Mouse (Mus musculus) limb, embryonic 12.5 days (tissue): ENCODE data around the gene Tnr. TPM values are rescaled to one million over a fixed set of nuclear protein-coding genes. Genes with fewer than 3 reads are reported as not detected.

Source experiments
- ATAC-seq: fragments of 200-750 bp; cut with Nextera tagmentation; 2 replicates; pipeline ENCODE4 v1.8.0; 2017; ENCODE audit warnings: low read depth, moderate TSS enrichment; ENCODE audit not compliant: insufficient number of reproducible peaks, insufficient read depth, low FRiP score, low TSS enrichment
- H3K27ac ChIP-seq: fragments of 300-500 bp; sonication (generic); 2 replicates; pipeline ENCODE4 v1.5.1; 2016; ENCODE audit warnings: mild to moderate bottlenecking, moderate library complexity
- H3K27me3 ChIP-seq: fragments of 300-500 bp; sonication (generic); 2 replicates; pipeline ENCODE4 v1.6.1; 2016; ENCODE audit warnings: mild to moderate bottlenecking, moderate library complexity
- H3K36me3 ChIP-seq: fragments of 300-500 bp; sonication (generic); 2 replicates; pipeline ENCODE4 v1.6.1; 2016; ENCODE audit warnings: mild to moderate bottlenecking, moderate library complexity
- H3K4me1 ChIP-seq: fragments of 300-500 bp; sonication (generic); replicated peaks from 2 replicates; pipeline ENCODE4 v1.6.1; 2016
- H3K4me2 ChIP-seq: fragments of 300-500 bp; sonication (generic); 2 replicates; pipeline ENCODE4 v1.6.1; 2016; ENCODE audit warnings: mild to moderate bottlenecking, moderate library complexity
- H3K4me3 ChIP-seq: fragments of 300-500 bp; sonication (generic); replicated peaks from 2 replicates; pipeline ENCODE4 v1.5.1; 2016; ENCODE audit warnings: mild to moderate bottlenecking
- H3K9ac ChIP-seq: fragments of 300-500 bp; sonication (generic); replicated peaks from 2 replicates; pipeline ENCODE4 v1.6.1; 2016; ENCODE audit warnings: mild to moderate bottlenecking, moderate library complexity
- H3K9me3 ChIP-seq: fragments of 300-500 bp; sonication (generic); 2 replicates; pipeline ENCODE4 v1.6.1; 2016; ENCODE audit warnings: mild to moderate bottlenecking, moderate library complexity
- WGBS: fragments of 180-500 bp; shearing (Covaris S2); methylation state at CpG from one replicate; pipeline ENCODE4 v1.1.7; 2016; 5-methylcytosine and 5-hydroxymethylcytosine counted together
- polyA plus RNA-seq: library from polyadenylated mRNA; unstranded; fragments of >200 nt; fragmentation: Nextera tagmentation; extraction: Ambion mirVana; gene quantifications from 2 replicates; pipeline ENCODE4 v1.2.1, GENCODE M21; 2016

The Tnr gene
- polyA plus RNA-seq, 1 experiment from 2014 or later: not detected

GRCm38 (mm10) chr1:159760970-159761369, 237.4 kb downstream of the Tnr start:
- no peak for ATAC-seq
- H3K36me3 ChIP-seq: no peaks in the 10 kb centered on the region
- H3K4me2 ChIP-seq: no peak overlapping the region
- H3K4me3 ChIP-seq: no peak overlapping the region
- H3K4me1 ChIP-seq: peaks cover 9% of the 10 kb centered on the region
- no peaks in the 10 kb centered on the region for H3K27me3 ChIP-seq
- no peak overlapping the region for H3K27ac ChIP-seq
- no peak overlapping the region for H3K9ac ChIP-seq
- no peaks in the 10 kb centered on the region for H3K9me3 ChIP-seq

GRCm38 (mm10) chr1:159763901-159764300, 240.3 kb downstream of the Tnr start:
- no peak overlapping the region for H3K9ac ChIP-seq
- no peak overlapping the region for H3K27ac ChIP-seq
- H3K4me3 ChIP-seq: no peak overlapping the region
- whole genome bisulfite sequencing: 41% methylated on average over 2 of the region's 2 CpGs
- H3K27me3 ChIP-seq: no peaks in the 10 kb centered on the region
- H3K4me1 ChIP-seq: peaks cover 9% of the 10 kb centered on the region
- H3K4me2 ChIP-seq: no peak overlapping the region
- ATAC-seq: no peak
- no peaks in the 10 kb centered on the region for H3K9me3 ChIP-seq
- H3K36me3 ChIP-seq: no peaks in the 10 kb centered on the region

- no peak overlapping the region for H3K9ac ChIP-seq
- H3K9me3 ChIP-seq: no peaks in the 10 kb centered on the region
- no peak overlapping the region for H3K4me3 ChIP-seq
- H3K27me3 ChIP-seq: no peaks in the 10 kb centered on the region
- H3K27ac ChIP-seq: no peak overlapping the region
- H3K36me3 ChIP-seq: no peaks in the 10 kb centered on the region
- H3K4me2 ChIP-seq: no peak overlapping the region
- peaks cover 9% of the 10 kb centered on the region for H3K4me1 ChIP-seq
- no peak for ATAC-seq
- 70% methylated on average over 2 of the region's 2 CpGs for WGBS
Observed at GRCm38 (mm10) chr1:159764897-159765296, 241.3 kb downstream of the Tnr start.

- WGBS: 79% methylated on average over 6 of the region's 6 CpGs
- no peak overlapping the region for H3K4me3 ChIP-seq
- no peaks in the 10 kb centered on the region for H3K4me1 ChIP-seq
- H3K9ac ChIP-seq: no peak overlapping the region
- H3K36me3 ChIP-seq: no peaks in the 10 kb centered on the region
- no peak overlapping the region for H3K4me2 ChIP-seq
- H3K9me3 ChIP-seq: no peaks in the 10 kb centered on the region
- H3K27me3 ChIP-seq: no peaks in the 10 kb centered on the region; the same call in 1 of the 2 replicates
- ATAC-seq: no peak
- H3K27ac ChIP-seq: no peak overlapping the region
Observed at GRCm38 (mm10) chr1:159769948-159770347, 246.4 kb downstream of the Tnr start.

GRCm38 (mm10) chr1:159773671-159774070, 250.1 kb downstream of the Tnr start:
- no peak for ATAC-seq
- no peak overlapping the region for H3K9ac ChIP-seq
- 76% methylated on average over 12 of the region's 12 CpGs for WGBS
- H3K4me2 ChIP-seq: no peak overlapping the region
- H3K4me1 ChIP-seq: peaks cover 20% of the 10 kb centered on the region
- H3K27me3 ChIP-seq: no peaks in the 10 kb centered on the region; the same call in 1 of the 2 replicates
- H3K36me3 ChIP-seq: no peaks in the 10 kb centered on the region
- H3K27ac ChIP-seq: no peak overlapping the region
- no peak overlapping the region for H3K4me3 ChIP-seq
- no peaks in the 10 kb centered on the region for H3K9me3 ChIP-seq

GRCm38 (mm10) chr1:159775168-159775567, 251.6 kb downstream of the Tnr start:
- H3K9me3 ChIP-seq: no peaks in the 10 kb centered on the region
- no peak overlapping the region for H3K9ac ChIP-seq
- no peaks in the 10 kb centered on the region; the same call in 1 of the 2 replicates for H3K27me3 ChIP-seq
- no peak overlapping the region for H3K4me2 ChIP-seq
- H3K36me3 ChIP-seq: no peaks in the 10 kb centered on the region
- peaks cover 20% of the 10 kb centered on the region for H3K4me1 ChIP-seq
- ATAC-seq: peak; percentile 76; the same call in 1 of the 2 replicates
- no peak overlapping the region for H3K27ac ChIP-seq
- 24% methylated on average over 3 of the region's 3 CpGs for WGBS
- H3K4me3 ChIP-seq: no peak overlapping the region

GRCm38 (mm10) chr1:159777107-159777506, 253.5 kb downstream of the Tnr start:
- ATAC-seq: no peak
- no peak overlapping the region for H3K4me3 ChIP-seq
- no peaks in the 10 kb centered on the region for H3K27me3 ChIP-seq
- no peaks in the 10 kb centered on the region for H3K36me3 ChIP-seq
- H3K4me1 ChIP-seq: peaks cover 20% of the 10 kb centered on the region
- H3K27ac ChIP-seq: no peak overlapping the region
- 76% methylated on average over 3 of the region's 3 CpGs for WGBS
- H3K9me3 ChIP-seq: no peaks in the 10 kb centered on the region
- no peak overlapping the region for H3K9ac ChIP-seq
- H3K4me2 ChIP-seq: no peak overlapping the region

- Histone ChIP-seq H3K36me3 (no peaks in the 10 kb centered on the region), H3K4me2 (no peak overlapping the region), H3K27ac (no peak overlapping the region), H3K4me1 (peaks cover 20% of the 10 kb centered on the region), H3K9me3 (no peaks in the 10 kb centered on the region), H3K9ac (no peak overlapping the region), H3K4me3 (no peak overlapping the region), H3K27me3 (no peaks in the 10 kb centered on the region)
- WGBS: 86% methylated on average over 3 of the region's 3 CpGs
- ATAC-seq: no peak
Observed at GRCm38 (mm10) chr1:159779424-159779823, 255.9 kb downstream of the Tnr start.

- no peaks in the 10 kb centered on the region for H3K4me1 ChIP-seq
- H3K9me3 ChIP-seq: no peaks in the 10 kb centered on the region
- H3K27me3 ChIP-seq: no peaks in the 10 kb centered on the region
- no peak overlapping the region for H3K27ac ChIP-seq
- no peaks in the 10 kb centered on the region for H3K36me3 ChIP-seq
- H3K4me2 ChIP-seq: no peak overlapping the region
- H3K4me3 ChIP-seq: no peak overlapping the region
- 31% methylated on average over 5 of the region's 5 CpGs for WGBS
- no peak for ATAC-seq
- no peak overlapping the region for H3K9ac ChIP-seq
Observed at GRCm38 (mm10) chr1:159783842-159784241, 260.3 kb downstream of the Tnr start.

GRCm38 (mm10) chr1:159788312-159788711, 264.7 kb downstream of the Tnr start:
- no peak overlapping the region for H3K27ac ChIP-seq
- no peak overlapping the region for H3K4me2 ChIP-seq
- 76% methylated on average over 4 of the region's 4 CpGs for WGBS
- H3K36me3 ChIP-seq: no peaks in the 10 kb centered on the region
- no peak overlapping the region for H3K4me3 ChIP-seq
- no peaks in the 10 kb centered on the region for H3K4me1 ChIP-seq
- H3K27me3 ChIP-seq: no peaks in the 10 kb centered on the region
- H3K9ac ChIP-seq: no peak overlapping the region
- no peak for ATAC-seq
- H3K9me3 ChIP-seq: no peaks in the 10 kb centered on the region

- ATAC-seq: no peak
- 76% methylated on average over 2 of the region's 2 CpGs for WGBS
- Histone ChIP-seq H3K9me3 (no peaks in the 10 kb centered on the region), H3K27ac (no peak overlapping the region), H3K4me2 (no peak overlapping the region), H3K4me1 (peaks cover 8% of the 10 kb centered on the region), H3K36me3 (no peaks in the 10 kb centered on the region), H3K9ac (no peak overlapping the region), H3K4me3 (no peak overlapping the region), H3K27me3 (0 out of 2 replicates have a peak, but pooled peaks cover 4% of the 10 kb centered on the region)
Observed at GRCm38 (mm10) chr1:159792546-159792945, 269.0 kb downstream of the Tnr start.

- Histone ChIP-seq H3K4me3 (no peak overlapping the region), H3K27me3 (0 out of 2 replicates have a peak, but pooled peaks cover 4% of the 10 kb centered on the region), H3K4me1 (peaks cover 8% of the 10 kb centered on the region), H3K9me3 (no peaks in the 10 kb centered on the region), H3K9ac (no peak overlapping the region), H3K4me2 (no peak overlapping the region), H3K27ac (no peak overlapping the region), H3K36me3 (no peaks in the 10 kb centered on the region)
- no peak for ATAC-seq
- WGBS: 77% methylated on average over 2 of the region's 2 CpGs
Observed at GRCm38 (mm10) chr1:159796021-159796420, 272.5 kb downstream of the Tnr start.
